Mouse (Mus musculus): Measurements from ENCODE around the gene Gm5617. TPM values are rescaled to one million over a fixed set of nuclear protein-coding genes. Genes with fewer than 3 reads are reported as not detected.
A peak's percentile ranks its signal among the peaks of the same experiment; 100 is the strongest.

Gm5617 gene
- polyA plus RNA-seq (2015; fragmentation: Nextera tagmentation; extraction: Ambion mirVana): 30.1 and 34.5 TPM in 2 replicates

DNA sequence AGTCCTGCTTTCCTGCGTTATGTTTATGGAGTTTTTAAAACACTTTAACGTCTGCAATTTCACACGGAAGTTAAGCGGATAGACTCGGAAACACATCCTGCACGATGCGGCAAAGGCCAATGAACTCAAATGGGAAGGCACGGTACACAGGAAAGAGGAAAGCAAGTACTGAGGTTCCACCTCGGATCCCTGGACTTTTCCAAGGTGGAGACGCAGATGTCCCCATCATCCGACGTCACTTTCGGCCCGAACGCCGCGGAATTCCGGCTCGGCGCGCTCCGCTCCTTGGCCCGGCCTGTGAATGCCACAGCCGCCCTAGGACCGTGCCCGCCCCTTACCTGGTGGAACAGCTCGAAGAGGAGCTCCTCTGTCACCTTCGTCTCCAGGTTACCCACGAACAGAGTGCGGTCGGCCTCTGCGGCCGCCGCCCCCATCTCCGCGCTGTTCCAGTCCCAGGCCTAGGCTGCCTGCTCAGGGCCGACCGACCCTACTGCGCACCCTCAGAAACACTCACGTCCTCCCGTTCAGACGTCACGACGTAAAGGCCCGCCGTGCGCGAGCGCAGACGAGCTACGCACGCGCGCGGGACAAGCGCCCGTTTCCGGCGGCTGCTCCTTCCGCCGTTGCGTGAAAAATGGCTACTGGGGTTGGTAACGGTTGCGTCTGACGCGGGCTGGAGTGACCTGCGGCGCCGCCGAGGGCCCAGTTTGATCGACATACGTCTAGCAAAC is at the start of gene Gm5617, which contains the start of gene Rbm7:
Gm5617 (plus strand) TSS at position 626 of the 731 bp plus-strand sequence.
Rbm7 (minus strand) TSS at position 483 of the 731 bp plus-strand sequence.
- Histone ChIP-seq H3K9ac (ENCODE audit: low read length) (peak within 1 kb of the TSS; percentile 96), H3K9me3 (ENCODE audit: control insufficient read depth, low read length) (no peaks in the 10 kb centered on the region), H3K4me2 (ENCODE audit: low read depth, low read length) (peak within 1 kb of the TSS; percentile 78), H3K4me1 (replicated peaks; ENCODE audit: control insufficient read depth, insufficient read depth, low read length) (peaks cover 13% of the 10 kb centered on the region), H3K27me3 (ENCODE audit: control insufficient read depth, insufficient read depth, low read depth, low read length) (no peaks in the 10 kb centered on the region), H3K4me3 (ENCODE audit: low read length) (peak within 1 kb of the TSS; percentile 75), H3K36me3 (ENCODE audit: control insufficient read depth, insufficient read depth, low read length) (peaks cover 23% of the 10 kb centered on the region), H3K27ac (ENCODE audit: low read length) (peak within 1 kb of the TSS; percentile 89)
- peak; percentile 100 for ATAC-seq (ENCODE audit: low read depth)
- under 1% methylated on average over 72 of the region's 72 CpGs for WGBS

DNA sequence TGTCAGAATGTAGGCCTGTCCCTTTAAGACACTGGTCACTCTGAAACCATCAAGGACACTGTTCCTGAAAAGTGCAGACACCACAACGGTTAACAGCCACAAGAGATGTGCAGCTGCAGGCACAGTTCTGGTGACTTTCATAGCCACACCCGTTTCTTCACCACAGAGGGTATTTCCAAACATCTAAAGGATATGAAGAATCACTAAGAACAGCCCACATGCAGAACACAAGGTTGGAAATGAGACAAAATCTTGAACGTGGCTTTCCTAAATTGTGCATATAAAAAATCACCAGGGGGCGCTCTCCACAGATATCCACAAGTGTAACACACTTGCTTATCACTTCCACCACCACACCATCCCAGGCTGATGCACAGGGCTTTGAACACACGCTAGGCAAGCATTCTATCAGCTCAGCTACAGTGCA is 47.4 kb upstream of the Gm5617 start:
- Histone ChIP-seq H3K4me3 (ENCODE audit: low read length) (no peak overlapping the region), H3K9ac (ENCODE audit: low read length) (no peak overlapping the region), H3K4me1 (replicated peaks; ENCODE audit: control insufficient read depth, insufficient read depth, low read length) (no peaks in the 10 kb centered on the region), H3K27me3 (ENCODE audit: control insufficient read depth, insufficient read depth, low read depth, low read length) (no peaks in the 10 kb centered on the region), H3K36me3 (ENCODE audit: control insufficient read depth, insufficient read depth, low read length) (no peaks in the 10 kb centered on the region), H3K27ac (ENCODE audit: low read length) (no peak overlapping the region), H3K4me2 (ENCODE audit: low read depth, low read length) (no peak overlapping the region), H3K9me3 (ENCODE audit: control insufficient read depth, low read length) (no peaks in the 10 kb centered on the region)
- no peak for ATAC-seq (ENCODE audit: low read depth)
- 30% methylated on average over 5 of the region's 5 CpGs for WGBS

DNA sequence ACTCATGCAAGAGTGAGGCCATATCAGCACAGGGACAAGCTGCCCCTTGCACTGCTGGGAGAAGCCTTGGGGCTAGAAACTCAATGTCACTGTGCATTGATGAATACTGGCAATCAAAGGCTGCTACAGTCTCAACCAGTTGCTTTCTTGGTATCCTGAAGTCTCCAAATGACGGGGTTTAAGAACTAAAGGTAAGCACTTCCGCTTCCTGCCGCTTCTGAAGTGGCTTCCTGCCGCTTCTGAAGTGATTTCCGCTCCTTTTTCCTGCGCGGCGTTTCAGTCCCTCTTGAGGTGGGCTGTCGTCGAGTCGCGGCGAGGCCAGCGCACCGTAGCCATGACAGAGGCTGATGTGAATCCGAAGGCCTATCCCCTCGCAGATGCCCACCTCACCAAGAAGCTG is 45.2 kb upstream of the Gm5617 start:
- Histone ChIP-seq H3K9ac (ENCODE audit: low read length) (no peak overlapping the region), H3K4me2 (ENCODE audit: low read depth, low read length) (no peak overlapping the region), H3K4me3 (ENCODE audit: low read length) (no peak overlapping the region), H3K27me3 (ENCODE audit: control insufficient read depth, insufficient read depth, low read depth, low read length) (no peaks in the 10 kb centered on the region), H3K9me3 (ENCODE audit: control insufficient read depth, low read length) (no peaks in the 10 kb centered on the region), H3K27ac (ENCODE audit: low read length) (no peak overlapping the region), H3K36me3 (ENCODE audit: control insufficient read depth, insufficient read depth, low read length) (no peaks in the 10 kb centered on the region), H3K4me1 (replicated peaks; ENCODE audit: control insufficient read depth, insufficient read depth, low read length) (no peaks in the 10 kb centered on the region)
- WGBS: 83% methylated on average over 17 of the region's 17 CpGs
- no peak for ATAC-seq (ENCODE audit: low read depth)

DNA sequence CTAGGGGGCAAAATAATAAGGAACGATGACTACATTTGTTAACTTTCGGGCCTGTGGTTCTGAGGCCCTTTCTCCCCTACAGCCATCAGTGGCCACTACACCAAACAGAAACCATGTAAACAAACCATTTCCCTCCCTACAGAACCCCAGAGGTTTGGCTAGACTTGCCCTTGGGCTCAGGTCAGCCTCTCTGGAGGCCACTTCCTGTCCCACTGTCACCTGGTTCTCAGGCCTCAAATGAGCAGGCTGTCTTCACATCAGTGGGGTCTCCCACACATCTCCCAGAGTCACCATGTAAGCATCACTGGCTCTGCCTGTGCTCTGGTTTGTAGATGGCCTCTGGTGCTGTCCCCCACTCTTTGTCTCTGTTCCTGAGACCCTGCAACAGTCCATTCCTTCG is 39.3 kb upstream of the Gm5617 start:
- H3K9me3 ChIP-seq (ENCODE audit: control insufficient read depth, low read length): no peaks in the 10 kb centered on the region
- no peak for ATAC-seq (ENCODE audit: low read depth)
- H3K27ac ChIP-seq (ENCODE audit: low read length): no peak overlapping the region
- H3K36me3 ChIP-seq (ENCODE audit: control insufficient read depth, insufficient read depth, low read length): no peaks in the 10 kb centered on the region
- no peak overlapping the region for H3K4me3 ChIP-seq (ENCODE audit: low read length)
- WGBS: 75% methylated on average over 3 of the region's 3 CpGs
- no peak overlapping the region for H3K4me2 ChIP-seq (ENCODE audit: low read depth, low read length)
- no peaks in the 10 kb centered on the region for H3K27me3 ChIP-seq (ENCODE audit: control insufficient read depth, insufficient read depth, low read depth, low read length)
- no peak overlapping the region for H3K9ac ChIP-seq (ENCODE audit: low read length)
- no peaks in the 10 kb centered on the region for H3K4me1 ChIP-seq (replicated peaks; ENCODE audit: control insufficient read depth, insufficient read depth, low read length)

DNA sequence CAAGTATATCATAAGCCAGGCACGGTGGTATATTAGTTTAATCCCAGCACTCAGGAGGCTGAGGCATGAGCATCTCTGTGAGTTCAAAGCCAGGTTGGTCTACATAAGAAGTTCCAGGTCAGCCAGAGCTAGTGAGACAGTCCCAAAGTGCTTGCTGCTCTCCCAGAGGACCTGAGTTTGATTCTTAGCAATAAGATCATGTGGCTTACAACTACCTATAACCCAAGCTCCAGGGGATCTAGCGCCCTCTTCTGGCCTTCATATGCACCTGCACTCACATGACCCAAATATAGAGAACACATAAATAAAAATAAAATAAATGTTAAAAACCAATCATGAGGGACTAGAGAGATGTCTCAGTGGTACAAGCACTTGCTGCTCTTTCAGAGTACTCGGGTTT is 36.4 kb upstream of the Gm5617 start:
- WGBS: 69% methylated on average over 3 of the region's 3 CpGs
- no peak overlapping the region for H3K4me3 ChIP-seq (ENCODE audit: low read length)
- no peak overlapping the region for H3K4me2 ChIP-seq (ENCODE audit: low read depth, low read length)
- H3K27ac ChIP-seq (ENCODE audit: low read length): no peak overlapping the region
- no peak for ATAC-seq (ENCODE audit: low read depth)
- no peak overlapping the region for H3K9ac ChIP-seq (ENCODE audit: low read length)
- H3K27me3 ChIP-seq (ENCODE audit: control insufficient read depth, insufficient read depth, low read depth, low read length): no peaks in the 10 kb centered on the region
- H3K4me1 ChIP-seq (replicated peaks; ENCODE audit: control insufficient read depth, insufficient read depth, low read length): no peaks in the 10 kb centered on the region
- no peaks in the 10 kb centered on the region for H3K36me3 ChIP-seq (ENCODE audit: control insufficient read depth, insufficient read depth, low read length)
- no peaks in the 10 kb centered on the region for H3K9me3 ChIP-seq (ENCODE audit: control insufficient read depth, low read length)

DNA sequence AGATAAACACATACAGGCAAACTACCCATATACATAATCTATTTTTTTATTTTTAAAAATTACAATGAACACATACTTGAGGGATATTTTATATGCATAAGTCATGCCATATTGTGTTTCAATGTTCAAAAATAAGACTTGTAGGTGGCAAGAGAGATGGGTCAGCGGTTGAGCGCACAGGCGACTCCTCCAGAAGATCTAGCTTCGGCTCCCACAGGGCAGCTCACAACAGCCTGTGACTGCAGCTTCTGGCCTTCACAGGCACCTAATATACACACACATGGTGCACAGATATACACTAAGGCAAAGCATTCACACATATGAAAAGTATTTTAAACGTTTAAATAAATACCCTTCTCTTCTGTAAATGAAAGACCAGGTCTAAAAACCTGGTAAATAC is 35.9 kb upstream of the Gm5617 start:
- Histone ChIP-seq H3K4me3 (ENCODE audit: low read length) (no peak overlapping the region), H3K9ac (ENCODE audit: low read length) (no peak overlapping the region), H3K9me3 (ENCODE audit: control insufficient read depth, low read length) (no peaks in the 10 kb centered on the region), H3K36me3 (ENCODE audit: control insufficient read depth, insufficient read depth, low read length) (no peaks in the 10 kb centered on the region), H3K27me3 (ENCODE audit: control insufficient read depth, insufficient read depth, low read depth, low read length) (no peaks in the 10 kb centered on the region), H3K27ac (ENCODE audit: low read length) (no peak overlapping the region), H3K4me1 (replicated peaks; ENCODE audit: control insufficient read depth, insufficient read depth, low read length) (no peaks in the 10 kb centered on the region), H3K4me2 (ENCODE audit: low read depth, low read length) (no peak overlapping the region)
- WGBS: 90% methylated on average over 5 of the region's 5 CpGs
- no peak for ATAC-seq (ENCODE audit: low read depth)

DNA sequence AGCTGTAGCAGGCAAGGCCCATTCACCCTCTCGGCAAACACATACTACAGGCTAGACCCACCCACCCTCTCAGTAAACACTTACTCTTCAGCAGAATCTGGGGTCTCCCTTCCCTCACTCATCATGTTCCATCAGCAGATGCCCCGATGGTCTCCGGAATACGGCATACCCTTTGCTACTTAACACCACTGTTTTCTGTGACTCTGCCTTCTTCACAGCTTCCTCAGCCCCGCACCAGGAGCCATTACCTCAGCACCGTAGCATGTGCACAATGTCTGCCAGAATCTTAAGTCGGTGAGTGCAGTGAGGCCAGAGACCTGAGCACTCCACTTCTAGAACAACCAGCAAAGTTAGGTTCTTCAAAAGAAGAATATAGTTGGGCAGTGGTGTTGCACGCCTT is 34.5 kb upstream of the Gm5617 start:
- ATAC-seq (ENCODE audit: low read depth): no peak
- no peak overlapping the region for H3K4me2 ChIP-seq (ENCODE audit: low read depth, low read length)
- 86% methylated on average over 8 of the region's 8 CpGs for WGBS
- H3K4me1 ChIP-seq (replicated peaks; ENCODE audit: control insufficient read depth, insufficient read depth, low read length): no peaks in the 10 kb centered on the region
- H3K27me3 ChIP-seq (ENCODE audit: control insufficient read depth, insufficient read depth, low read depth, low read length): no peaks in the 10 kb centered on the region
- H3K9me3 ChIP-seq (ENCODE audit: control insufficient read depth, low read length): 0 out of 2 replicates have a peak, but pooled peaks cover 2% of the 10 kb centered on the region
- no peaks in the 10 kb centered on the region for H3K36me3 ChIP-seq (ENCODE audit: control insufficient read depth, insufficient read depth, low read length)
- H3K9ac ChIP-seq (ENCODE audit: low read length): no peak overlapping the region
- no peak overlapping the region for H3K4me3 ChIP-seq (ENCODE audit: low read length)
- no peak overlapping the region for H3K27ac ChIP-seq (ENCODE audit: low read length)

DNA sequence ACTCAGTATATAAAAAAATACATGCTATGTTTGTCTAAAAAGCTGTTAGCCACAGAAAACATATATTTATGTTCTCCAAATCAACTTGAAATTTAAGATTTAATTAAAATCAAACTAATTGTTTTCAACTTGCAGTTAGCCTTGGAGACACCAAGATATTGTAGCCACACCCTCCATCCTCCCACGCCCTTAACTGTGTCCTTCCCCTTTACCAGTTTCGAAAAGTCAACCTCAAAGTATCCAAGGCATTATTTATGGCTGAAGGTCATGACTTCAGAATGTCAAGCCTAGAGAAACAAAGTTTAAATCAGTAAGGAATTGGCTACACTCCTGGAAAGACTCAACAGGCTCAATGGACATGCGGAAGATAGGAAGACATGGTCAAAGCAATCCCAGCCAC is 33.7 kb upstream of the Gm5617 start:
- H3K27ac ChIP-seq (ENCODE audit: low read length): no peak overlapping the region
- H3K4me2 ChIP-seq (ENCODE audit: low read depth, low read length): no peak overlapping the region
- no peaks in the 10 kb centered on the region for H3K4me1 ChIP-seq (replicated peaks; ENCODE audit: control insufficient read depth, insufficient read depth, low read length)
- no peaks in the 10 kb centered on the region for H3K36me3 ChIP-seq (ENCODE audit: control insufficient read depth, insufficient read depth, low read length)
- ATAC-seq (ENCODE audit: low read depth): no peak
- H3K4me3 ChIP-seq (ENCODE audit: low read length): no peak overlapping the region
- no peaks in the 10 kb centered on the region for H3K27me3 ChIP-seq (ENCODE audit: control insufficient read depth, insufficient read depth, low read depth, low read length)
- WGBS: 83% methylated on average over 3 of the region's 3 CpGs
- H3K9ac ChIP-seq (ENCODE audit: low read length): no peak overlapping the region
- H3K9me3 ChIP-seq (ENCODE audit: control insufficient read depth, low read length): 0 out of 2 replicates have a peak, but pooled peaks cover 2% of the 10 kb centered on the region

DNA sequence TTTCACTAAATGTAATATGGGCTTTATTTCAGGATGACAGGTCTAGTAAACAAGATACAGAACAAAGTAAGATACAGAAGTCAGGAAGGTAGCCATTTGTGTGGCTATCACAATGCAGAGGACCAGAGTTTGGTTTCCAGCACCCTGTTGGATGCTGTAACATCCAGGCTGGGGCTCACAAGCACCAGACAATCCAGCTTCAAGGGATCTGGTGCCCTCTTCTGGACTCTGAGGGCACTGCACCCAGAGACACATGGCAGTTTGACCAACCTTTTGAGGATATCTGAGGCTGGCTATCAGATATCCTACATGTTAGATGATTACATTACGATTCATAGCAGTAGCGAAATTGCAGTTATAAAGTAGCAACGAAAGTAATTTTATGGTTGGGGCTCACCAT is 29.6 kb upstream of the Gm5617 start:
- H3K27me3 ChIP-seq (ENCODE audit: control insufficient read depth, insufficient read depth, low read depth, low read length): no peaks in the 10 kb centered on the region
- H3K4me2 ChIP-seq (ENCODE audit: low read depth, low read length): no peak overlapping the region
- no peak overlapping the region for H3K9ac ChIP-seq (ENCODE audit: low read length)
- H3K9me3 ChIP-seq (ENCODE audit: control insufficient read depth, low read length): 0 out of 2 replicates have a peak, but pooled peaks cover 2% of the 10 kb centered on the region
- no peaks in the 10 kb centered on the region for H3K4me1 ChIP-seq (replicated peaks; ENCODE audit: control insufficient read depth, insufficient read depth, low read length)
- no peak overlapping the region for H3K4me3 ChIP-seq (ENCODE audit: low read length)
- peaks cover 10% of the 10 kb centered on the region for H3K36me3 ChIP-seq (ENCODE audit: control insufficient read depth, insufficient read depth, low read length)
- ATAC-seq (ENCODE audit: low read depth): no peak
- WGBS: 97% methylated on average over 3 of the region's 3 CpGs
- no peak overlapping the region for H3K27ac ChIP-seq (ENCODE audit: low read length)

Data from lung, embryonic 16.5 days (tissue).